ENCODE assay signal across 14 mouse cellular contexts in the genomic region with DNA sequence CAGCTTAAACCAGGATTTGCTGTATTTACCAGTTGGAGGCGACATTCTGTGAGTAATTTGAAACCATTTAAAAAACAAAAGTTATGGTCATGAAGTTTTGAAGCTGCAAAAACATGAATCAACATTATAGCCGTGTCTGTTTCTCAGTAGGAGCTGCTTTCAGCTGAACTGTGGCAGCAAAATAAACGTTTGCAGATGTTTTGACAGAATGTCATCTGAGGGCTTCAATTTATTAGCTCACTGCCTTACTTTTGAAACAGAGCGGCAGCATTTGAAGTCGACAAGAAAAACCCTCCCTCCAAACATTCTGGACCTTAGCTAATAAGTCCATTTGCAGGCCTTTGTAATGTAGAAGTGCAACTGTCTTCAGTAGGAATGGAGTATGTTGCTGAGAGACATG.
"Had no signal": no experiment of that assay in that cellular context is flagged by ENCODE, and none has a peak within 500 bp of the region (broad histone marks: within the 10 kb centered on the region; RNA-seq: fewer than 3 reads in every experiment).

No protein-coding gene starts in this region.

- H3K27ac ChIP-seq: liver, embryonic 13.5 days; midbrain, embryonic 10.5 days; neural tube, embryonic 15.5 days; stomach, postnatal 0 days had no signal

- H3K9me3 ChIP-seq: liver, embryonic 13.5 days; midbrain, embryonic 10.5 days; neural tube, embryonic 15.5 days had no signal

- H3K4me1 ChIP-seq: liver, embryonic 13.5 days; midbrain, embryonic 10.5 days; neural tube, embryonic 15.5 days had no signal

- H3K4me2 ChIP-seq: liver, embryonic 13.5 days; neural tube, embryonic 15.5 days had no signal

- H3K4me3 ChIP-seq: liver, embryonic 13.5 days; midbrain, embryonic 10.5 days; myocyte; neural tube, embryonic 15.5 days had no signal

- H3K9ac ChIP-seq: liver, embryonic 13.5 days; liver, postnatal 0 days; neural tube, embryonic 15.5 days had no signal

- H3K36me3 ChIP-seq: liver, embryonic 13.5 days; midbrain, embryonic 10.5 days; neural tube, embryonic 15.5 days had no signal

- ATAC-seq: intestine, postnatal 0 days; liver, postnatal 0 days had no signal

- DNase-seq: kidney, adult 8-10 months; kidney, postnatal 25 days; left cerebral cortex, postnatal 4 days; liver; liver, embryonic 13.5 days; liver, postnatal 0 days; lung, postnatal 36 days; midbrain, embryonic 14.5 days; thymus, postnatal 4 days had no signal

- H3K27me3 ChIP-seq: liver, embryonic 13.5 days; neural tube, embryonic 15.5 days had no signal
